Mouse (Mus musculus) heart, adult 11 months (tissue): ENCODE measurements around the gene Dmrt1.

ENCODE experiments used
- DNase-seq: peaks from one replicate; pipeline ENCODE4 v3.0.0; 2022

The Dmrt1 gene

GRCm38 (mm10) chr19:25628490-25628889 lies 123.1 kb downstream of the Dmrt1 start:
- DNase-seq: no peak

- DNase-seq: peak; percentile 16
Measured at GRCm38 (mm10) chr19:25635119-25635518, 129.7 kb downstream of the Dmrt1 start.

- DNase-seq: peak; percentile 90
Measured at GRCm38 (mm10) chr19:25635622-25636244, 130.3 kb downstream of the Dmrt1 start.

- DNase-seq: peak; percentile 52
Measured at GRCm38 (mm10) chr19:25638766-25639361, 133.4 kb downstream of the Dmrt1 start.

- DNase-seq: peak; percentile 53
Measured at GRCm38 (mm10) chr19:25641786-25642185, 136.4 kb downstream of the Dmrt1 start.

- peak; percentile 60 for DNase-seq
Measured at GRCm38 (mm10) chr19:25647136-25647535, 141.7 kb downstream of the Dmrt1 start.

GRCm38 (mm10) chr19:25648701-25649100 lies 143.3 kb downstream of the Dmrt1 start:
- DNase-seq: no peak

- DNase-seq: no peak
Measured at GRCm38 (mm10) chr19:25650474-25650873, 145.1 kb downstream of the Dmrt1 start.

- DNase-seq: peak; percentile 33
Measured at GRCm38 (mm10) chr19:25652560-25652959, 147.1 kb downstream of the Dmrt1 start.
